Mouse (Mus musculus) spleen, adult 12 weeks (tissue): Measurements from ENCODE around the gene Pdzd3.
A peak's percentile ranks its signal among the peaks of the same experiment; 100 is the strongest.

Experiments used
- DNase-seq: peaks from one replicate; pipeline ENCODE4 v3.0.0; 2022; ENCODE audit warnings: low spot score

Pdzd3 gene

GRCm38 (mm10) chr9:44250445-44250844, 826 bp downstream of the Pdzd3 start:
- DNase-seq: no peak

GRCm38 (mm10) chr9:44249181-44250146, 1.8 kb downstream of the Pdzd3 start:
- DNase-seq: peak; percentile 32

GRCm38 (mm10) chr9:44247907-44248306, 3.4 kb downstream of the Pdzd3 start:
- no peak for DNase-seq

GRCm38 (mm10) chr9:44243621-44244020, 7.7 kb downstream of the Pdzd3 start:
- DNase-seq: no peak

- no peak for DNase-seq
Observed at GRCm38 (mm10) chr9:44241418-44241817, 9.9 kb downstream of the Pdzd3 start.

- DNase-seq: no peak
Observed at GRCm38 (mm10) chr9:44240911-44241310, 10.4 kb downstream of the Pdzd3 start.

GRCm38 (mm10) chr9:44240399-44240798, 10.9 kb downstream of the Pdzd3 start, which contains the start of gene Ccdc153:
Gene Ccdc153, plus strand, starts transcription at chr9:44240676.
- DNase-seq: no peak

GRCm38 (mm10) chr9:44239447-44239846, 11.8 kb downstream of the Pdzd3 start:
- DNase-seq: no peak

GRCm38 (mm10) chr9:44238501-44239190, 12.6 kb downstream of the Pdzd3 start:
- DNase-seq: no peak

- DNase-seq: no peak
Observed at GRCm38 (mm10) chr9:44237128-44237527, 14.1 kb downstream of the Pdzd3 start.

GRCm38 (mm10) chr9:44236601-44237000, 14.7 kb downstream of the Pdzd3 start:
- no peak for DNase-seq

GRCm38 (mm10) chr9:44234479-44235427, 16.5 kb downstream of the Pdzd3 start:
- DNase-seq: peak; percentile 57

GRCm38 (mm10) chr9:44233802-44234478, 17.3 kb downstream of the Pdzd3 start, which contains the start of gene Cbl:
Gene Cbl, minus strand, starts transcription at chr9:44234049.
- peak; percentile 96 for DNase-seq

GRCm38 (mm10) chr9:44233021-44233801, 18.1 kb downstream of the Pdzd3 start:
- DNase-seq: no peak

GRCm38 (mm10) chr9:44231609-44232008, 19.7 kb downstream of the Pdzd3 start:
- no peak for DNase-seq

- DNase-seq: no peak
Observed at GRCm38 (mm10) chr9:44225993-44226392, 25.3 kb downstream of the Pdzd3 start.

GRCm38 (mm10) chr9:44213538-44213937, 37.7 kb downstream of the Pdzd3 start:
- no peak for DNase-seq

- no peak for DNase-seq
Observed at GRCm38 (mm10) chr9:44212406-44212805, 38.9 kb downstream of the Pdzd3 start.

GRCm38 (mm10) chr9:44209416-44209815, 41.9 kb downstream of the Pdzd3 start:
- DNase-seq: no peak

- DNase-seq: no peak
Observed at GRCm38 (mm10) chr9:44207840-44208239, 43.4 kb downstream of the Pdzd3 start.
